Mouse (Mus musculus) liver, embryonic 14.5 days (tissue): ENCODE measurements at regions not wholly inside any gene's neighbourhood (a gene's known extent, or its start where the extent isn't known, plus 50 kb on each side); places are given as distances from the start of the nearest gene placed in this dataset.

ENCODE experiments used
- ATAC-seq: fragments of 200-750 bp; cut with Nextera tagmentation; 2 replicates; pipeline ENCODE4 v1.8.0; 2017; ENCODE audit warnings: moderate number of reproducible peaks, mild to moderate bottlenecking, moderate library complexity; ENCODE audit not compliant: insufficient read depth
- DNase-seq, 3 experiments: peaks; one replicate each; pipeline ENCODE4 v3.0.0-alpha.2; 2012 to 2013; ENCODE audit warnings: low read depth in 3 of 3, low spot score in 3 of 3
- H3K27ac ChIP-seq: fragments of 300-500 bp; sonication (generic); 2 replicates; pipeline ENCODE4 v1.5.1; 2014; ENCODE audit warnings: moderate library complexity, mild to moderate bottlenecking, control low read depth, inconsistent platforms
- H3K27me3 ChIP-seq: fragments of 300-500 bp; sonication (generic); 2 replicates; pipeline ENCODE4 v1.6.1; 2014; ENCODE audit warnings: mild to moderate bottlenecking, low read length, moderate library complexity; ENCODE audit not compliant: control insufficient read depth, insufficient read depth
- H3K36me3 ChIP-seq: fragments of 300-500 bp; sonication (generic); replicated peaks from 2 replicates; pipeline ENCODE4 v1.6.1; 2014; ENCODE audit warnings: low read depth; ENCODE audit not compliant: control insufficient read depth, insufficient read depth
- H3K4me1 ChIP-seq, 2 experiments: fragments of 200-500 bp in 1 of 2; fragments of 300-500 bp in 1 of 2; sonication (generic) in 1 of 2; replicated peaks; 2 replicates each; pipeline ENCODE4 v1.6.1; 2012 to 2014; ENCODE audit warnings: antibody characterized with exemption in 1 of 2, inconsistent platforms in 1 of 2, low read length in 1 of 2; ENCODE audit not compliant: control insufficient read depth in 2 of 2, insufficient read depth in 2 of 2
- H3K4me2 ChIP-seq: fragments of 300-500 bp; sonication (generic); 2 replicates; pipeline ENCODE4 v1.6.1; 2014; ENCODE audit warnings: low read depth, mild to moderate bottlenecking, control low read depth, moderate library complexity
- H3K4me3 ChIP-seq, 2 experiments: fragments of 200-500 bp in 1 of 2; fragments of 300-500 bp in 1 of 2; sonication (generic) in 1 of 2; 2 replicates each; pipeline ENCODE4 v1.5.1; 2012 to 2014; ENCODE audit warnings: low read depth in 2 of 2, low read length in 2 of 2, mild to moderate bottlenecking in 2 of 2, control low read depth in 1 of 2, inconsistent platforms in 1 of 2, moderate library complexity in 1 of 2; ENCODE audit not compliant: insufficient read depth in 1 of 2
- H3K9ac ChIP-seq: fragments of 300-500 bp; sonication (generic); replicated peaks from 2 replicates; pipeline ENCODE4 v1.6.1; 2014; ENCODE audit warnings: mild to moderate bottlenecking, control low read depth, moderate library complexity
- H3K9me3 ChIP-seq: fragments of 300-500 bp; sonication (generic); 2 replicates; pipeline ENCODE4 v1.6.1; 2016; ENCODE audit warnings: low read length, mixed read lengths; ENCODE audit not compliant: control insufficient read depth
- CTCF ChIP-seq: IDR thresholded peaks from 2 replicates; pipeline ENCODE4 v1.5.1; 2016; ENCODE audit warnings: antibody characterized with exemption, low read depth, control low read depth
- EP300 ChIP-seq: IDR thresholded peaks from 2 replicates; pipeline ENCODE4 v1.6.1; 2016; ENCODE audit warnings: antibody characterized with exemption, low read depth
- WGBS: fragments of 180-500 bp; shearing (Covaris S2); extraction: QIAGEN DNeasy Blood & Tissue Kit; methylation state at CpG from one replicate; pipeline ENCODE4 v1.1.7; 2014; ENCODE audit not compliant: insufficient replicate concordance; 5-methylcytosine and 5-hydroxymethylcytosine counted together

- ATAC-seq = no peak
- H3K4me2 ChIP-seq = no peak overlapping the region
- H3K27ac ChIP-seq = no peak overlapping the region
- H3K9ac ChIP-seq = no peak overlapping the region
- DNase-seq = no peak
- H3K4me3 ChIP-seq = no peak overlapping the region
- H3K36me3 ChIP-seq = no peaks in the 10 kb centered on the region
- no peaks in the 10 kb centered on the region for H3K27me3 ChIP-seq
- no peaks in the 10 kb centered on the region for H3K4me1 ChIP-seq
- no peaks in the 10 kb centered on the region for H3K9me3 ChIP-seq
- TF ChIP-seq EP300 (no peak), CTCF (no peak)
Observed at GRCm38 (mm10) chr15:6191845-6192244, 107.7 kb upstream of the Dab2 start.

DNA sequence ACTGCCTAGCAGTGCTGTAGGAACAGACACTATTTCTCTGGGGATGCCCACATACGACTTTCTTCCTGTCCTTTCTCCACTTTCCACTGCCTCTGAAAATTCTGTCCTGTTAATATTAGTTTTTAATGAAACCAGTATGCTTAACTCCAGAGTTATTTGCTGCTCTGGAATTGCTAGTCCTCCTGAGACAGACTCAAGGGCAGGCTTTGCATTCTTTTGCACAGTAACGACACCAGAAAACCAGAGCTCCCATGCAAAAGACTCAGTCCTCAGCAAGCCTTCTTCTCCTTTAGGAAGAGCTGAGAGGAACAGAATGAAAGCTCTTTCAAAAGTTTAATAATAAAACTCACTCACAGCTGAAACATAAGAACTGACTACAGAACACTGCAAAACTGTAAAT is 92.3 kb upstream of the Dab2 start:
- WGBS = 46% methylated on average over 2 of the region's 2 CpGs
- no peak overlapping the region for H3K4me3 ChIP-seq
- H3K9ac ChIP-seq = no peak overlapping the region
- no peaks in the 10 kb centered on the region for H3K4me1 ChIP-seq
- H3K27me3 ChIP-seq = no peaks in the 10 kb centered on the region
- H3K4me2 ChIP-seq = no peak overlapping the region
- H3K36me3 ChIP-seq = no peaks in the 10 kb centered on the region
- no peak for TF ChIP-seq EP300
- TF ChIP-seq CTCF = no peak
- ATAC-seq = no peak
- no peak overlapping the region for H3K27ac ChIP-seq
- no peaks in the 10 kb centered on the region for H3K9me3 ChIP-seq
- DNase-seq = no peak

DNA sequence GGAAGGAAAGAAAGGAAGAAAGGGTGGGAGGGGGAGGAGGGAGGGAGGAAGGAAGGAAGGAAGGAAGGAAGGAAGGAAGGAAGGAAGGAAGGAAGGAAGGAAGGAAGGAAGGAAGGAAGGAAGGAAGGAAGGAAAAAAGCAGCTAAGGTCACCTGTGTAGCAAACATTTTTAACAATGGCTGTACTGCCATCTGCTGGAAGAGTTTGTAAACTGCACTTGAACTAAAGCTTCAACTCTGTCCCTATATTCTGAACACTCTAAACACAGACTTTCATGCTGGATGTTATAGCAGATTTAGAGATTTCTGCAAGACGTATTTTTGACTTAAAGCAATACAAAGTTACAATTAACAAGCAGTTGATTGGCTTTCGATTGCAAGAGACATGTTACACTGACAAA is 90.3 kb upstream of the Dab2 start:
- H3K4me2 ChIP-seq = no peak overlapping the region
- no peaks in the 10 kb centered on the region for H3K4me1 ChIP-seq
- H3K27ac ChIP-seq = no peak overlapping the region

GRCm38 (mm10) chr15:6218087-6218486 is 81.5 kb upstream of the Dab2 start:
- H3K4me1 ChIP-seq = no peaks in the 10 kb centered on the region
- no peak overlapping the region for H3K9ac ChIP-seq
- no peaks in the 10 kb centered on the region for H3K27me3 ChIP-seq
- WGBS = 32% methylated on average over 3 of the region's 3 CpGs
- H3K27ac ChIP-seq = no peak overlapping the region
- H3K4me2 ChIP-seq = no peak overlapping the region
- H3K4me3 ChIP-seq = no peak overlapping the region
- no peaks in the 10 kb centered on the region for H3K36me3 ChIP-seq
- ATAC-seq (no peak), DNase-seq (no peak)
- H3K9me3 ChIP-seq = no peaks in the 10 kb centered on the region
- TF ChIP-seq EP300 (no peak), CTCF (no peak)

More for the DNA sequence above, 90.3 kb upstream of the Dab2 start:
- no peak overlapping the region for H3K9ac ChIP-seq
- no peaks in the 10 kb centered on the region for H3K27me3 ChIP-seq
- ATAC-seq (no peak), DNase-seq (peak in 2 of 3 experiments; percentile 14 to 20)
- no peak overlapping the region for H3K4me3 ChIP-seq
- 6% methylated on average over 2 of the region's 2 CpGs for WGBS
- H3K9me3 ChIP-seq = no peaks in the 10 kb centered on the region
- peak; percentile 61 for TF ChIP-seq CTCF
- TF ChIP-seq EP300 = no peak
- no peaks in the 10 kb centered on the region for H3K36me3 ChIP-seq

GRCm38 (mm10) chr15:6225227-6225626 is 74.4 kb upstream of the Dab2 start:
- Histone ChIP-seq H3K4me2 (no peak overlapping the region), H3K4me3 (no peak overlapping the region), H3K27ac (no peak overlapping the region), H3K9ac (no peak overlapping the region), H3K9me3 (no peaks in the 10 kb centered on the region), H3K27me3 (no peaks in the 10 kb centered on the region), H3K4me1 (no peaks in the 10 kb centered on the region), H3K36me3 (no peaks in the 10 kb centered on the region)
- TF ChIP-seq CTCF (no peak), EP300 (no peak)
- 33% methylated on average over 1 of the region's 1 CpGs for WGBS
- no peak for ATAC-seq
- DNase-seq = no peak
